In the genomic region with DNA sequence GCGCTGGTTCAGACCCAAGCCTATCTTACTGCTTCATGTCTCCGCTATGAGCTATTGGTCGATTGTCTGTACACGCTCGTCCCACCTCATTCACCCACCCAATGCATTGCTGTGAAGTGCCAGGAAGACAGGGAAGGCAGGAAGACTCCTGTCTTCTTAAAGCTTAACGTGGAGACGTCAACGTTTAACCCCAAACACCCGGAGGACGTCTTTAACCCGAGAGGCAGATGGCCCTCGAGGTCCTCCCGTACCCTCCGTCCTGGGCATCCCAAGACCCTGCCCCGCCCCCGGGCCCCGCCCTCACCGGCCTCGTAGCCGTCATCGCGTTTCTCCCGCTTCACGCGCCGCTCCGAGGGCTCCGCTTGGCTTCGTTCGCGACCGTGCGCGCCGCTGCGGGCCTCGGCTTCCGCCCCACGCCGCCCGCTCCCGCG, we compare ENCODE assay signal across 8 mouse cellular contexts. TPM values are rescaled to one million over a fixed set of nuclear protein-coding genes. Genes with fewer than 3 reads are reported as not detected.
DNase-seq lines count a peak whose midpoint lies in the region; ATAC-seq and TF ChIP-seq lines count a peak whose summit lies in the region.

No protein-coding gene starts in this region.

- peak overlapping the region; percentile 87 for H3K4me3 ChIP-seq in layer of hippocampus, adult 2 months
- H3K4me3 ChIP-seq in embryonic facial prominence, embryonic 10.5 days = peak overlapping the region; percentile 100
- peak overlapping the region; percentile 97 for H3K4me3 ChIP-seq in hindbrain, postnatal 0 days (ENCODE audit: low read length)
- peak overlapping the region; percentile 100 for H3K4me3 ChIP-seq in midbrain, embryonic 11.5 days (ENCODE audit: low read depth, low read length)

- peaks cover 38% of the 10 kb centered on the region for H3K36me3 ChIP-seq in embryonic facial prominence, embryonic 10.5 days (replicated peaks)
- H3K36me3 ChIP-seq in hindbrain, postnatal 0 days (ENCODE audit: insufficient read depth, low read length) = peaks cover 21% of the 10 kb centered on the region
- peaks cover 19% of the 10 kb centered on the region for H3K36me3 ChIP-seq in midbrain, embryonic 11.5 days (ENCODE audit: control insufficient read depth, insufficient read depth, low read length)

- peak overlapping the region; percentile 97 for H3K9ac ChIP-seq in hindbrain, postnatal 0 days (replicated peaks; ENCODE audit: low read length)
- peak overlapping the region; percentile 87 for H3K9ac ChIP-seq in midbrain, embryonic 11.5 days (ENCODE audit: low read length)

- H3K27ac ChIP-seq in layer of hippocampus, adult 2 months = peak overlapping the region; percentile 99
- peak overlapping the region; percentile 93 for H3K27ac ChIP-seq in embryonic facial prominence, embryonic 10.5 days (replicated peaks)
- H3K27ac ChIP-seq in hindbrain, postnatal 0 days = peak overlapping the region; percentile 95
- peak overlapping the region; percentile 57 for H3K27ac ChIP-seq in midbrain, embryonic 11.5 days (ENCODE audit: low read depth, low read length)

- ATAC-seq in hindbrain, postnatal 0 days = peak; percentile 57
- peak; percentile 60 for ATAC-seq in midbrain, embryonic 11.5 days (ENCODE audit: low FRiP score)

- H3K27me3 ChIP-seq in embryonic facial prominence, embryonic 10.5 days (replicated peaks; ENCODE audit: low read depth, poor library complexity, severe bottlenecking) = no peaks in the 10 kb centered on the region
- H3K27me3 ChIP-seq in hindbrain, postnatal 0 days (ENCODE audit: insufficient read depth, low read length) = no peaks in the 10 kb centered on the region
- no peaks in the 10 kb centered on the region for H3K27me3 ChIP-seq in midbrain, embryonic 11.5 days (ENCODE audit: control insufficient read depth, insufficient read depth, low read length)

- DNase-seq in layer of hippocampus, adult 2 months (ENCODE audit: low spot score in 2 of 2) = no peak
- DNase-seq in layer of hippocampus, adult 9-11 months = no peak
- peak; percentile 54 for DNase-seq in MN1 (ENCODE audit: low spot score)
- peak; percentile 66 for DNase-seq in embryonic facial prominence, embryonic 10.5 days (ENCODE audit: low spot score)
- DNase-seq in hindbrain, postnatal 0 days (ENCODE audit: low spot score) = peak; percentile 23
- peak; percentile 89 for DNase-seq in midbrain, embryonic 11.5 days (ENCODE audit: low spot score, missing footprints)
- DNase-seq in layer of hippocampus, adult 18-20 months (ENCODE audit: low spot score in 2 of 2) = no peak
- DNase-seq in urinary bladder, postnatal 10 days (ENCODE audit: low spot score) = no peak

- WGBS in embryonic facial prominence, embryonic 10.5 days = under 1% methylated on average over 43 of the region's 43 CpGs
- WGBS in hindbrain, postnatal 0 days = under 1% methylated on average over 43 of the region's 43 CpGs
- WGBS in midbrain, embryonic 11.5 days = under 1% methylated on average over 43 of the region's 43 CpGs

- H3K4me1 ChIP-seq in embryonic facial prominence, embryonic 10.5 days = peaks cover 35% of the 10 kb centered on the region
- peaks cover 17% of the 10 kb centered on the region for H3K4me1 ChIP-seq in hindbrain, postnatal 0 days (ENCODE audit: insufficient read depth, low read length)
- peaks cover 24% of the 10 kb centered on the region for H3K4me1 ChIP-seq in midbrain, embryonic 11.5 days (ENCODE audit: control insufficient read depth, insufficient read depth, low read length)

- no peaks in the 10 kb centered on the region for H3K9me3 ChIP-seq in embryonic facial prominence, embryonic 10.5 days
- H3K9me3 ChIP-seq in hindbrain, postnatal 0 days (ENCODE audit: low read length) = no peaks in the 10 kb centered on the region
- no peaks in the 10 kb centered on the region for H3K9me3 ChIP-seq in midbrain, embryonic 11.5 days (ENCODE audit: control insufficient read depth, low read length)

- H3K4me2 ChIP-seq in hindbrain, postnatal 0 days (ENCODE audit: low read depth, low read length) = peak overlapping the region; percentile 83
- peak overlapping the region; percentile 97 for H3K4me2 ChIP-seq in midbrain, embryonic 11.5 days

- TF ChIP-seq CTCF in layer of hippocampus, adult 2 months (conservative IDR thresholded peaks at IDR 0.05) = no peak
- no peak for TF ChIP-seq CTCF in hindbrain, postnatal 0 days (IDR thresholded peaks at IDR 0.05; ENCODE audit: low read depth)

RNA-seq across cellular contexts. Expression of gene Sart1, which starts 0.5 kb away (rescaled TPM):
- total RNA-seq in layer of hippocampus, adult 2 months (2021) = 100 to 1,000 TPM; 113 to 125 TPM
- 89.4 and 96.6 TPM in 2 replicates for polyA plus RNA-seq in embryonic facial prominence, embryonic 10.5 days (2016; fragmentation: Nextera tagmentation; extraction: Ambion mirVana)
- total RNA-seq in hindbrain, postnatal 0 days (2014; rRNA removed) = 23.2 and 30.5 TPM in 2 replicates
- polyA plus RNA-seq in hindbrain, postnatal 0 days (2015; fragmentation: Nextera tagmentation; extraction: Ambion mirVana) = 45.0 and 47.4 TPM in 2 replicates
- 74.0 and 81.0 TPM in 2 replicates for polyA plus RNA-seq in midbrain, embryonic 11.5 days (2014; fragmentation: Nextera tagmentation; extraction: Ambion mirVana)
- 100 to 1,000 TPM in 1 of 2 experiments, 10 to 100 TPM in 1; 96.9 to 117 TPM for total RNA-seq in layer of hippocampus, adult 18-20 months (2021)

RNA-seq across cellular contexts. Expression of gene Tsga10ip, which starts 14.3 kb away (rescaled TPM):
- total RNA-seq in layer of hippocampus, adult 2 months (2021) = under 1 TPM; 0.20 to 0.37 TPM
- 0.28 and 0.72 TPM in 2 replicates for polyA plus RNA-seq in embryonic facial prominence, embryonic 10.5 days (2016; fragmentation: Nextera tagmentation; extraction: Ambion mirVana)
- not detected in 2 replicates for total RNA-seq in hindbrain, postnatal 0 days (2014; rRNA removed)
- polyA plus RNA-seq in hindbrain, postnatal 0 days (2015; fragmentation: Nextera tagmentation; extraction: Ambion mirVana) = not detected in 2 replicates
- polyA plus RNA-seq in midbrain, embryonic 11.5 days (2014; fragmentation: Nextera tagmentation; extraction: Ambion mirVana) = not detected in 2 replicates
- under 1 TPM; 0.30 TPM for total RNA-seq in layer of hippocampus, adult 18-20 months (2021)

RNA-seq across cellular contexts. Expression of gene Banf1, which starts 21.1 kb away (rescaled TPM):
- total RNA-seq in layer of hippocampus, adult 2 months (2021) = 10 to 100 TPM; 81.0 to 86.2 TPM
- polyA plus RNA-seq in embryonic facial prominence, embryonic 10.5 days (2016; fragmentation: Nextera tagmentation; extraction: Ambion mirVana) = 570 and 593 TPM in 2 replicates
- total RNA-seq in hindbrain, postnatal 0 days (2014; rRNA removed) = 78.3 and 95.8 TPM in 2 replicates
- 316 and 319 TPM in 2 replicates for polyA plus RNA-seq in hindbrain, postnatal 0 days (2015; fragmentation: Nextera tagmentation; extraction: Ambion mirVana)
- polyA plus RNA-seq in midbrain, embryonic 11.5 days (2014; fragmentation: Nextera tagmentation; extraction: Ambion mirVana) = 477 and 512 TPM in 2 replicates
- 10 to 100 TPM; 80.7 to 87.6 TPM for total RNA-seq in layer of hippocampus, adult 18-20 months (2021)

RNA-seq across cellular contexts. Expression of gene Eif1ad, which starts 21.5 kb away (rescaled TPM):
- total RNA-seq in layer of hippocampus, adult 2 months (2021) = 10 to 100 TPM; 21.4 to 22.5 TPM
- 90.4 and 93.7 TPM in 2 replicates for polyA plus RNA-seq in embryonic facial prominence, embryonic 10.5 days (2016; fragmentation: Nextera tagmentation; extraction: Ambion mirVana)
- total RNA-seq in hindbrain, postnatal 0 days (2014; rRNA removed) = 21.2 and 25.2 TPM in 2 replicates
- 46.7 and 49.2 TPM in 2 replicates for polyA plus RNA-seq in hindbrain, postnatal 0 days (2015; fragmentation: Nextera tagmentation; extraction: Ambion mirVana)
- 68.1 and 73.9 TPM in 2 replicates for polyA plus RNA-seq in midbrain, embryonic 11.5 days (2014; fragmentation: Nextera tagmentation; extraction: Ambion mirVana)
- 10 to 100 TPM; 20.2 to 22.0 TPM for total RNA-seq in layer of hippocampus, adult 18-20 months (2021)

RNA-seq across cellular contexts. Expression of gene Drap1, which starts 36.8 kb away (rescaled TPM):
- 100 to 1,000 TPM; 316 to 335 TPM for total RNA-seq in layer of hippocampus, adult 2 months (2021)
- polyA plus RNA-seq in embryonic facial prominence, embryonic 10.5 days (2016; fragmentation: Nextera tagmentation; extraction: Ambion mirVana) = 222 and 242 TPM in 2 replicates
- total RNA-seq in hindbrain, postnatal 0 days (2014; rRNA removed) = 111 and 123 TPM in 2 replicates
- polyA plus RNA-seq in hindbrain, postnatal 0 days (2015; fragmentation: Nextera tagmentation; extraction: Ambion mirVana) = 331 and 338 TPM in 2 replicates
- 187 and 204 TPM in 2 replicates for polyA plus RNA-seq in midbrain, embryonic 11.5 days (2014; fragmentation: Nextera tagmentation; extraction: Ambion mirVana)
- 100 to 1,000 TPM; 347 to 383 TPM for total RNA-seq in layer of hippocampus, adult 18-20 months (2021)

Comparison
In these comparisons a context has a peak if more than half of its experiments do, and no peak if none do; other contexts are left out.
1. DNase-seq: peak in MN1 (single experiment), embryonic facial prominence, embryonic 10.5 days (single experiment), hindbrain, postnatal 0 days (single experiment) and midbrain, embryonic 11.5 days (single experiment); none in layer of hippocampus, adult 2 months (0 of 2), layer of hippocampus, adult 9-11 months (single experiment), layer of hippocampus, adult 18-20 months (0 of 2) and urinary bladder, postnatal 10 days (single experiment).
2. Peak in every context shown above with its lines, with median percentiles within 50 percentile points of each other: H3K27ac ChIP-seq and H3K4me3 ChIP-seq.